Mouse (Mus musculus): ENCODE measurements around the gene D430041D05Rik.

- TF ChIP-seq CTCF (IDR thresholded peaks at IDR 0.05; ENCODE audit: extremely low read depth, insufficient read depth, low read length) (no peak), POLR2A (IDR thresholded peaks at IDR 0.05; ENCODE audit: extremely low read depth, insufficient read depth, low read length) (no peak)
Measured at GRCm38 (mm10) chr2:104200211-104200610, 210.6 kb downstream of the D430041D05Rik start.
